Mouse (Mus musculus) forebrain, embryonic 13.5 days (tissue): ENCODE results near the gene Cox6b2. TPM values are rescaled to one million over a fixed set of nuclear protein-coding genes. Genes with fewer than 3 reads are reported as not detected.

Experiments used
- ATAC-seq: fragments of 200-750 bp; cut with Nextera tagmentation; 2 replicates; pipeline ENCODE4 v1.8.0; 2017
- H3K27ac ChIP-seq: fragments of 300-500 bp; sonication (generic); 2 replicates; pipeline ENCODE4 v1.5.1; 2015; ENCODE audit warnings: inconsistent platforms, mild to moderate bottlenecking, moderate library complexity
- H3K27me3 ChIP-seq: fragments of 300-500 bp; sonication (generic); 2 replicates; pipeline ENCODE4 v1.6.1; 2015; ENCODE audit warnings: mild to moderate bottlenecking, inconsistent platforms
- H3K36me3 ChIP-seq: fragments of 300-500 bp; sonication (generic); 2 replicates; pipeline ENCODE4 v1.6.1; 2015; ENCODE audit warnings: mild to moderate bottlenecking, inconsistent platforms; ENCODE audit not compliant: poor library complexity, severe bottlenecking
- H3K4me1 ChIP-seq: fragments of 300-500 bp; sonication (generic); 2 replicates; pipeline ENCODE4 v1.6.1; 2015; ENCODE audit warnings: inconsistent platforms
- H3K4me2 ChIP-seq: fragments of 300-500 bp; sonication (generic); 2 replicates; pipeline ENCODE4 v1.6.1; 2015; ENCODE audit warnings: inconsistent platforms, mild to moderate bottlenecking, moderate library complexity
- H3K4me3 ChIP-seq: fragments of 300-500 bp; sonication (generic); 2 replicates; pipeline ENCODE4 v1.5.1; 2015; ENCODE audit warnings: mild to moderate bottlenecking, inconsistent platforms
- H3K9ac ChIP-seq: fragments of 300-500 bp; sonication (generic); 2 replicates; pipeline ENCODE4 v1.6.1; 2015; ENCODE audit warnings: mild to moderate bottlenecking, inconsistent platforms
- H3K9me3 ChIP-seq: fragments of 300-500 bp; sonication (generic); replicated peaks from 2 replicates; pipeline ENCODE4 v1.6.1; 2016; ENCODE audit warnings: inconsistent platforms
- WGBS: fragments of 180-500 bp; shearing (Covaris S2); methylation state at CpG from one replicate; pipeline ENCODE4 v1.1.7; 2015; 5-methylcytosine and 5-hydroxymethylcytosine counted together
- polyA plus RNA-seq: library from polyadenylated mRNA; unstranded; fragments of >200 nt; fragmentation: Nextera tagmentation; extraction: Ambion mirVana; gene quantifications from 2 replicates; pipeline ENCODE4 v1.2.1, GENCODE M21; 2015

The Cox6b2 gene
- polyA plus RNA-seq, 1 experiment from 2014 or later: 22.1 TPM

DNA sequence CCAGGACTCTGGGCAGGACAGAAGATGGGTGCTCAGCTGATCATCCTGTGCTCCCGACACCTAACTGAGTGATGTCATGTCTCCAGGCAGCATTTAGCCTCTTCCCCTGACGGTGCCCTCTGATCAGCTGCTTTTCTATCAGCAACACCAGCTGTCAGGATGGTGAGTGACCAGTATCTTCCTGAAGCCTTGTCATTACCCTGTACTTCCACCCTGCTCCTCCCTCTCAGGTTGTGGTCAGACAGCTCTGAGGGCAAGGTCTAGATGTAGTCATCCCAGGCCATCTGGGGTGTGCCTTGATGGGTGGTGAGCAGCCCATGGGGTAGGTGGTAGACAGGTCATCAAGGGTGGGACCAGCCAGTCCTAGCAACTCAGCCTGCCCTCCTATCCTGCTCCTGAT, 3.7 kb downstream of the Cox6b2 start:
- H3K4me3 ChIP-seq: no peak overlapping the region
- no peak for ATAC-seq
- peaks cover 24% of the 10 kb centered on the region for H3K4me1 ChIP-seq
- H3K4me2 ChIP-seq: no peak overlapping the region
- no peak overlapping the region for H3K27ac ChIP-seq
- WGBS: 93% methylated on average over 2 of the region's 2 CpGs
- H3K27me3 ChIP-seq: peaks cover 12% of the 10 kb centered on the region; the same call in 1 of the 2 replicates
- H3K9me3 ChIP-seq: no peaks in the 10 kb centered on the region
- H3K9ac ChIP-seq: no peak overlapping the region
- H3K36me3 ChIP-seq: peaks cover 29% of the 10 kb centered on the region

- Histone ChIP-seq H3K9me3 (no peaks in the 10 kb centered on the region), H3K4me3 (no peak overlapping the region), H3K36me3 (peaks cover 35% of the 10 kb centered on the region), H3K27me3 (peaks cover 9% of the 10 kb centered on the region; the same call in 1 of the 2 replicates), H3K9ac (no peak overlapping the region), H3K4me2 (no peak overlapping the region), H3K27ac (no peak overlapping the region), H3K4me1 (peaks cover 24% of the 10 kb centered on the region)
- ATAC-seq: no peak
- WGBS: 87% methylated on average over 4 of the region's 4 CpGs
Observed at GRCm38 (mm10) chr7:4748321-4748720, 4.6 kb downstream of the Cox6b2 start.

GRCm38 (mm10) chr7:4747156-4747899, 5.6 kb downstream of the Cox6b2 start:
- peaks cover 9% of the 10 kb centered on the region; the same call in 1 of the 2 replicates for H3K27me3 ChIP-seq
- no peak overlapping the region for H3K4me3 ChIP-seq
- H3K4me1 ChIP-seq: peaks cover 23% of the 10 kb centered on the region
- peaks cover 45% of the 10 kb centered on the region for H3K36me3 ChIP-seq
- H3K9me3 ChIP-seq: no peaks in the 10 kb centered on the region
- 79% methylated on average over 9 of the region's 9 CpGs for WGBS
- no peak overlapping the region for H3K9ac ChIP-seq
- H3K27ac ChIP-seq: no peak overlapping the region
- H3K4me2 ChIP-seq: no peak overlapping the region
- ATAC-seq: no peak

DNA sequence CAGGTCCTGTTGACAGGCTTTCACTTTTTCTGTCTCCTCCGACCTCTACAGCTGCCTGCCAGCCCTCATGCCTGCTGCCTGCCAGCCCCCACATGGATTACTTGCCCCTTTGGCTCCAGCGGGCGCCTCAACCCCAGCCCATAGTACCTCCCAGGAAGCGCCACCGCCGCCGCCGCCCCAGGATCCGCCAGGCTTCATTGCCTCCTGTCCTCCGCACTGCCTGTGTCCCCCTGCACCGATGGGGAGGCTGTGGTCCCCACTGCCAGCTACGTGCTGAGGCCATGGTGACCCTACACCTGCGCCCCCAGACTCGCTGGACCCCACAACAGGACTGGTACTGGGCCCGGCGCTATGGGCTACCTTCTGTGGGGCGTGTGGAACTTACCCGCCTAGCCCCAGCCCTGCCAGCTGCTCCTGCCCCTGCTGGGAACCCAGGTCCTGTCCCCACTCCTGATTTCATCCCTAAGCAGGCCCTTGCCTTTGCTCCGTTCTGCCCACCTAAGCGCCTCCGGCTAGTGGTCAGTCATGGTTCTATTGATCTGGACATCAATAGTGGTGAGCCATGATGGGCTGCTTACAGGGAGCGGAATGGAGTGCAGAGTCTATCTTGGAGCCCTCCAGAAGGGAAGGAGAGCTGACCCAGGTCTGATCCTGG, 6.4 kb downstream of the Cox6b2 start:
- no peaks in the 10 kb centered on the region for H3K9me3 ChIP-seq
- peaks cover 23% of the 10 kb centered on the region for H3K4me1 ChIP-seq
- H3K4me2 ChIP-seq: no peak overlapping the region
- 0 out of 2 replicates have a peak overlapping the region, but pooled peaks have one; percentile 16 for H3K9ac ChIP-seq
- H3K36me3 ChIP-seq: peaks cover 49% of the 10 kb centered on the region
- 86% methylated on average over 22 of the region's 22 CpGs for WGBS
- H3K4me3 ChIP-seq: no peak overlapping the region
- 0 out of 2 replicates have a peak overlapping the region, but pooled peaks have one; percentile 4 for H3K27ac ChIP-seq
- no peak for ATAC-seq
- 0 out of 2 replicates have a peak, but pooled peaks cover under 1% of the 10 kb centered on the region for H3K27me3 ChIP-seq

DNA sequence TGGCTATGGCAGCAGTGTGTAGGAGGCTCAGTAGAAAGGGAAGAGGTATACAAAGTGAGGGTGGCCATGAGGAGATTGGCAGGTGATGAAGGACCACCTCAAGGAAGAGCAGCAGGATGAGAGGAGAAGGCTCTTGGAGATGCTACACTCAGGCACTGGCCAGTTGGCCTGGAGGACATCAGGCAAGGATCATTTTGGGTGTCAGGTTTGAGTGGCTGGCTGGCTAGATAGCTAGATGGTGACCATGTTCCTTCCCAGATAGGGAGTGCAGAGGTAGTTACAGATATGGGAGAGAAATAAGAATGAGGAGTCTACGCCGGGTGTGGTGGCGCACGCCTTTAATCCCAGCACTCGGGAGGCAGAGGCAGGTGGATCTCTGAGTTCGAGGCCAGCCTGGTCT, 8.0 kb downstream of the Cox6b2 start:
- Histone ChIP-seq H3K9ac (no peak overlapping the region), H3K27ac (no peak overlapping the region), H3K27me3 (no peaks in the 10 kb centered on the region), H3K9me3 (no peaks in the 10 kb centered on the region), H3K4me1 (peaks cover 31% of the 10 kb centered on the region), H3K36me3 (peaks cover 49% of the 10 kb centered on the region), H3K4me3 (no peak overlapping the region), H3K4me2 (no peak overlapping the region)
- 96% methylated on average over 6 of the region's 6 CpGs for WGBS
- no peak for ATAC-seq

DNA sequence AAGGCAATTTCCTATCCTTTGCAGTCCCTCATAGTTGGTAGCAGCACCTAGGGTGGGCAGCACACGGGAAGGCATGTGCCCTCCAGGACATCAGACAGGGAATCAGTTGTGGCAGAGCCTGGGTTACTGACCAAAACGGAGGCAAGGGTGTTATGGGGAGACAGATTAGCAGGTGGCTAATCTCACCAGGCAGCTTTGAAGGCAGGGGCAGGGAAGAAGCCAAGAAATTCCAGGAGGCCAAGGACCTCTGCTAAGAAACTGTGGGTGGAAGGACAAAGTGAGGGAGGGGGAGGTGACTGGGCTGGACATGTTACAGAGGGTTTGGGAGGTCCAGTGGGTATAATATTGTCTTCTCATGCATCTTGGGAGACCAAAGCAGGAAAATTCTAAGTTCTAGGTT, 9.5 kb downstream of the Cox6b2 start:
- H3K9ac ChIP-seq: peak overlapping the region; percentile 30; the same call in 1 of the 2 replicates
- H3K4me3 ChIP-seq: no peak overlapping the region
- no peak overlapping the region for H3K27ac ChIP-seq
- H3K4me1 ChIP-seq: peaks cover 40% of the 10 kb centered on the region
- 72% methylated on average over 2 of the region's 2 CpGs for WGBS
- H3K4me2 ChIP-seq: no peak overlapping the region
- H3K9me3 ChIP-seq: no peaks in the 10 kb centered on the region
- no peak for ATAC-seq
- no peaks in the 10 kb centered on the region for H3K27me3 ChIP-seq
- H3K36me3 ChIP-seq: peaks cover 49% of the 10 kb centered on the region

- H3K4me3 ChIP-seq: no peak overlapping the region
- peak overlapping the region; percentile 93; the same call in 1 of the 2 replicates for H3K9ac ChIP-seq
- H3K4me1 ChIP-seq: peaks cover 41% of the 10 kb centered on the region
- H3K27ac ChIP-seq: 0 out of 2 replicates have a peak overlapping the region, but pooled peaks have one; percentile 35
- H3K9me3 ChIP-seq: no peaks in the 10 kb centered on the region
- H3K27me3 ChIP-seq: no peaks in the 10 kb centered on the region
- peaks cover 49% of the 10 kb centered on the region for H3K36me3 ChIP-seq
- H3K4me2 ChIP-seq: peak overlapping the region; percentile 85
- no peak for ATAC-seq
- WGBS: 88% methylated on average over 6 of the region's 6 CpGs
Observed at GRCm38 (mm10) chr7:4742482-4742819, 10.4 kb downstream of the Cox6b2 start.

DNA sequence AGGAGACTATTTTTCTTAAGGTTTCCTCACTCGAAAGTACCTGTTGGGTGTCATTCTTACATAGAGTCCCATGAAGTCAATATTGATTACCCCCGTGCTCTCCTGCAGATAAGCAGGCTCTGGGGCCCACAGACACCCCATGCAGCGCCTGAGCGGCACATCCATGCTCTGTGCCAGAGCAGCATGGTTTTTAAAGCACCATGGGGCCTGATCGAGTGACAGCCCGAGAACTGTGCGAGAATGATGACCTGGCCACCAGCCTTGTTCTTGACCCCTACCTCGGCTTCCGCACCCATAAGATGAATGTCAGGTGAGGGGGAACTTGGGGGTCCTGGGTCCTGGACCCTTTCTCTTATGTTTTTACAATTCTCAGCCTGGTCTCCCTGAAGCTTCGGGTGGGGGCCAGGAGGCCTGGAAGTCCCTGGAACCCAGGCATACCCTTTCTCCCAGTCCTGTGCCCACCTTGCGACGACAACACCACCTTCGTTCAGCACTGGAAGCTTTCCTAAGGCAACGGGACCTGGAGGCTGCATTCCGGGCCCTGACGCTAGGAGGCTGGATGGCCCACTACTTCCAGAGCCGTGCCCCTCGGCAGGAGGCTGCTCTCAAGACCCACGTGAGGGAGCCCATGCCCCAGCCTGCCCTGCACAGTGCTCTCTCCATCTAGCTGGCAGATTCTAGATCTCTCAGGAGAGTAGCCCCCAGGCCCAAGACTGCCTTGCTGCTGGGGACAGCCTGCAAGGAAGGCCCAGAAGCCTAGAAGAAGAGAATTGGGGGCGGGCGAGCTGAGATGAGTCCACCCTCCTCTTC, 11.0 kb downstream of the Cox6b2 start:
- Histone ChIP-seq H3K27ac (peak overlapping the region; percentile 93), H3K36me3 (peaks cover 45% of the 10 kb centered on the region), H3K9ac (peak overlapping the region; percentile 93), H3K4me1 (peaks cover 41% of the 10 kb centered on the region), H3K9me3 (no peaks in the 10 kb centered on the region), H3K4me3 (peak overlapping the region; percentile 75), H3K27me3 (no peaks in the 10 kb centered on the region), H3K4me2 (peak overlapping the region; percentile 85)
- no peak for ATAC-seq
- WGBS: 77% methylated on average over 21 of the region's 21 CpGs

GRCm38 (mm10) chr7:4741151-4741550, 11.7 kb downstream of the Cox6b2 start:
- Histone ChIP-seq H3K4me1 (peaks cover 41% of the 10 kb centered on the region), H3K27me3 (no peaks in the 10 kb centered on the region), H3K4me3 (peak overlapping the region; percentile 75), H3K9me3 (no peaks in the 10 kb centered on the region), H3K36me3 (peaks cover 38% of the 10 kb centered on the region), H3K27ac (peak overlapping the region; percentile 93), H3K4me2 (peak overlapping the region; percentile 85), H3K9ac (peak overlapping the region; percentile 93)
- ATAC-seq: no peak
- WGBS: under 1% methylated on average over 4 of the region's 4 CpGs

DNA sequence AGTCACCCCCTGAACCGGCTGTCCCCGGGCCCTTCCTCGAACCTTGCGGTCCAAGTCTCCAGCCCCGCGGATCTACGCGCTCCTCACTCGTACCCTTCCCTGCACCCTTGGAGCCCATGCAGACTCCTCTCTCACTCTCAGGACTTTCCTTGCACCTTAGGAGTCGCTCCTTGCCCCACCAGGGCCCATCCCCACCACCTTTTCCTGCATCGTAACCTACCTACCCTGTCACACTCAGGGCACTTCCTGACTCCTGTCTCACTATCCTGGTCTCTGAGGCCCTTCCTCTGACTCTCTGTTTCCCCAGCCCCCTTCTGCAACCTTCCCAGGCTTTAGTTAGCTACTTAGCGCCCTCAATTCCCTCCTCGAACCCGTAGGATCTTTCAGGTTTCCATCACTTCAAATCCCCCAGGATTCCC, 12.6 kb downstream of the Cox6b2 start:
- 0% methylated on average over 14 of the region's 14 CpGs for WGBS
- peaks cover 30% of the 10 kb centered on the region for H3K36me3 ChIP-seq
- H3K4me1 ChIP-seq: peaks cover 38% of the 10 kb centered on the region
- H3K27me3 ChIP-seq: no peaks in the 10 kb centered on the region
- no peak for ATAC-seq
- H3K9me3 ChIP-seq: no peaks in the 10 kb centered on the region
- H3K9ac ChIP-seq: peak overlapping the region; percentile 93
- peak overlapping the region; percentile 85 for H3K4me2 ChIP-seq
- H3K27ac ChIP-seq: peak overlapping the region; percentile 93
- H3K4me3 ChIP-seq: peak overlapping the region; percentile 75

GRCm38 (mm10) chr7:4739544-4740275, 13.2 kb downstream of the Cox6b2 start, which contains the start of gene Kmt5c:
Gene Kmt5c, plus strand, starts transcription at chr7:4740115.
- peak within 1 kb of the TSS; percentile 75 for H3K4me3 ChIP-seq
- no peaks in the 10 kb centered on the region for H3K27me3 ChIP-seq
- peak within 1 kb of the TSS; percentile 85 for H3K4me2 ChIP-seq
- WGBS: 0% methylated on average over 38 of the region's 44 CpGs
- peaks cover 26% of the 10 kb centered on the region for H3K36me3 ChIP-seq
- H3K27ac ChIP-seq: peak within 1 kb of the TSS; percentile 93
- H3K9me3 ChIP-seq: no peaks in the 10 kb centered on the region
- peak; percentile 97 for ATAC-seq
- peaks cover 38% of the 10 kb centered on the region for H3K4me1 ChIP-seq
- peak within 1 kb of the TSS; percentile 93 for H3K9ac ChIP-seq
